Mouse (Mus musculus) CH12F3 (cell line): ENCODE data around the gene Htt.
"Not testable (repeated sequence)": the region's sequence is repeated elsewhere in the genome, so short reads cannot be mapped to it uniquely, and the experiment has no call there.

Experiments used
- in situ Hi-C: fragments of 300-500 bp; cut with MboI; formaldehyde crosslinking; loops from 2 replicates; pipeline ENCODE4 v1.14.3; 2020; ENCODE audit warnings: low sequenced_read_pairs

Htt gene

DNA sequence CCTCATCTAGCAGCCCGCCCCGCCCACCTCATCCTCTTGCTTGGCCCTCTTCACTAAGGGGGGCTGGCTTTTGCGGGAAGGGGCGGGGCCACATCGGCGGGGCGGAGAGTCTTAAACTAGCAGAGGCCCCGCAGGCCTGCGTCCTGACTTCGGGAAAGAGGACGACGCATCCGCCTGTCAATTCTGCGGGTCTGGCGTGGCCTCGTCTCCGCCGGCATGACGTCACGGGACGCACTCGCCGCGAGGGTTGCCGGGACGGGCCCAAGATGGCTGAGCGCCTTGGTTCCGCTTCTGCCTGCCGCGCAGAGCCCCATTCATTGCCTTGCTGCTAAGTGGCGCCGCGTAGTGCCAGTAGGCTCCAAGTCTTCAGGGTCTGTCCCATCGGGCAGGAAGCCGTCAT, at the start of gene Htt:
Gene Htt (plus strand): TSS at position 232 of the 400 bp plus-strand sequence.
- in situ Hi-C loops = no loop called here

DNA sequence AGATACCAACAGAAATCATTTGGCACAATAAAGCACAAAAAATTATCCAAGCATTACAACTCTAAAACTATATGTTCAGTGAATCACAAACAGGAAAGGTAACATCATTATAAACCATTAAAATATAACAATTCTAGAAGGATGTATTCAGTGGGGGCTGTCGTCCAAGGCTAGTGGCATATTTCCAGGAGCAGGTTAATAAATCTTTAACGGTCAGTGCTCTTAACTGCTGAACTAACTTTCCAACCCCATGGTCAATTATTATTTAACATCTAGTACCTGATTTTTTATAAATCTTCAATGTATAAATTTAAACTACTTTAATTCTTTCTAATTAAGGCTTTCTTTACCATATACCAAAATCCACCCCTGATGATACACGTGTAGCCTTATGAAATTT, 47.2 kb upstream of the Htt start:
- in situ Hi-C loops = not testable (repeated sequence)

- in situ Hi-C loops = no loop called here
Observed at GRCm38 (mm10) chr5:34714816-34715215, 46.7 kb upstream of the Htt start.

- in situ Hi-C loops = no loop called here
Observed at GRCm38 (mm10) chr5:34729141-34729540, 32.4 kb upstream of the Htt start.

GRCm38 (mm10) chr5:34730255-34730654, 31.3 kb upstream of the Htt start:
- in situ Hi-C loops = no loop called here

DNA sequence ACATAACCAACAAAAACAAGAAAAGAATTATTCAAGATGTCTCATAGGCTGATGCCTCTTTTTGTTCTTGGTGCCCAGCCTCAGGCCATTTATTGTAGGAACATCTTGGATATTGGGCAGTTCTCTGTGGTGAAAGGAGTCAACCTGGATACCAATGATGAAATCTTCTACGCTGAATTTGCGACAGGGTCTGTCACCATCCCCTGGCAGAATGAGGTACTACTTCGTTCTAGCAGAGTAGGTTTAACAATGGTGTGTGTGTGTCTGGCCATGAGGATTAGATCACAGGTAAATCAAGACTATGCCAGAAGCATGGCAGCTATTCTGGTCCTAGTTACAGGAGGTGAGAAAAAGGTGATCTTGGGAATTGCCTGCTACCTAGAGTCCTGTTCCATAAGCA, 10.1 kb upstream of the Htt start:
- in situ Hi-C loops = no loop called here

- in situ Hi-C loops = no loop called here
Observed at GRCm38 (mm10) chr5:34758762-34759161, 2.8 kb upstream of the Htt start.

DNA sequence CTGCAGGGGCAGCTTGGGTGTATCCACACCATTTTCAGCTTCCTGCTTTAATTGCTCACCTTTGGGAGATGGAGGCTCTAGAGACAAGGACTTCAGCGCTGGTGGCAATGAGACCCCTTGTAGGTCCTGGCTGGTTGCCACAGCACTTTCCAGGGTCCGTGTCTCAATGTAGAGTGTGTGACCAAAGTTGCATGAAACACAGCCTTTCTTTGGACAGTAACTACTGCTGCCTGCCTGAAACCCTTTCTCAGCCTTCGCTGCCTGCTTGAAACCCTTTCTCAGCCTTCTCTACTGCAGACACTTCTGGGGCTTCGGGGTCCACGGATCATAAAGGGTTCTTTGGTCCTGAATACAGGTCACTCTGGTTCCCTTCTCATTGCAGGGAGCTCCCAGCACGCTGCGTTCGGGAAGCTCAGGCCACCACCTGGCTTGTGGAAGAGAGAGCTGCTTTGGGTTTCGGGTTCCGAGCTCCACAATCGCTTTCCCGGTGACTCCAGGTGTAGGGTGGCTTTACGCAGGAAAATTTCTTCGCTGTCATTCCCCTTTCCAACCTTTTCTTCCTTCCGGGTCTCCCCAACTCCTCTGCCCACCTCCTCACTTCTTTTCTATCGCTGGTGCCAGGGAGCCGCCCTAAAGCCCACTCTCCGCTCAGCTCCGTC, 561 bp upstream of the Htt start:
- in situ Hi-C loops = no loop called here

GRCm38 (mm10) chr5:34761934-34762611, 533 bp downstream of the Htt start:
- in situ Hi-C loops = no loop called here

DNA sequence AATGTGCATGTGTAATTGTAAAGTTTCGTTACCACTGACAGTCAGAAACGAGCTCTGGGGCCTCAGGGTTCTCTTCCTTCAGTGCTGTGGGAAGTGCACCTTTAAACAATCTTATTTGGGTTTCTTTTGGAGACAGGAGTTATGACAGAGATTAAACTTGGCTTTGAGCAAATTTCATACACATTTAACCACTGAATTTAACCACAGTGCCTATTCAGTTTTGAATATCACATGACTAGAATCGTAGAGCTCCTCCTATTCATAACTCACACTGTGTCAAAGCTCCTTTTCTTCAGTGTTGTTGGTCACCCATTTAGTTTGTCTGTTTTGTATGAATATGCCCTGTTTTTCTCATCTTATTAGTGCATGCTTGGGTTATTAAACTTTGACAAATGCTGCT, 10.3 kb downstream of the Htt start:
- in situ Hi-C loops = no loop called here

- in situ Hi-C loops = no loop called here
Observed at GRCm38 (mm10) chr5:34772696-34773245, 11.2 kb downstream of the Htt start.

- in situ Hi-C loops = no loop called here
Observed at GRCm38 (mm10) chr5:34773392-34773791, 11.9 kb downstream of the Htt start.

- in situ Hi-C loops = no loop called here
Observed at GRCm38 (mm10) chr5:34785027-34785426, 23.5 kb downstream of the Htt start.

DNA sequence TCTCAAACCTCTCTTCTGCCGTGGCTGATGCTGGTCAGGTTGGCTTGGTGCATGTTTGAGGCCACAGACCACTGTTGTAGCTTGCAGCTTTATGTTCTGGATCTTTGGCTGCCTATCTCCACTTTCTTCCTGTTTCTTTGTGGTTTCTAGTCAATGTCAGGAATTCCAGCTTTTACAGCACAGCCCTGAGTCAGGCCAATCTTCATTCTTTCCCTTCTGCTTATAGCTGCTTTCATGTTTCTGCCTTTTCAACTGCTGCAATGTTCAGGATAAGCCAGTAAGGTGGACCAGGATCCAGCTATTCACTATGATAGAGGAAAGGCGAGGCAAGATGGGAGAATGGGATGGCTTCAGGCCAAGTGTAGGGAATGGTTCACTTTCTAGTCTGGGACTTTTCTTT, 29.6 kb downstream of the Htt start:
- in situ Hi-C loops = no loop called here

DNA sequence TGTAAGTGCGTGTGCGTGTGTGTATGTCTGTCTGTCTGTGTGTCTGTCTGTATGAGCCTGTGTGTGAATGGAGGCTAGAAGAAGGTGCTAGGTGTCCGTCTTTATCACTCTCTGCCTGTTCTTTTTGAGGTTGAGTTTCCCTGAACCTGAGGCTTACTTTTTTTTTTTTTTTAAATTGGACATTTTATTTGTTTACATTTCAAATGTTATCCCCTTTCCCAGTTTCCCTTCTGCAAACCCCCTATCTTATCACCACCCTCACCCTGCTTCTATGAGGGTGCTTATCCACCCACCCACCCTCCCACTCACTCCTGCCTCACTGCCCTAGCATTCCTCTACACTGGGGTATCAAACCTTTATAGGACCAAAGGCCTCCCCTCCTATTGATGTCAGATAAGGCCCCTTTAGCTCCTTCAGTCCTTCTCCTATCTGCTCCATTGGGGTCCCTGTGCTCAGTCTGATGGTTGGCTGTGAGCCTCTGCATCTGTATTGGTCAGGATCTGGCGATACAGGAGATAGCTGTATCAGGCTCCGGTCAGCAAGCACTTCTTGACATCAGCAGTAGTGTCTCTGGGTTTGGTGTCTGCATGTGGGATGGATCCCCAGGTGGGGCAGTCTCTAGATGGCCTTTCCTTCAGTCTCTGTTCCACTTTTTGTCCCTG, 38.9 kb downstream of the Htt start:
- in situ Hi-C loops = no loop called here

DNA sequence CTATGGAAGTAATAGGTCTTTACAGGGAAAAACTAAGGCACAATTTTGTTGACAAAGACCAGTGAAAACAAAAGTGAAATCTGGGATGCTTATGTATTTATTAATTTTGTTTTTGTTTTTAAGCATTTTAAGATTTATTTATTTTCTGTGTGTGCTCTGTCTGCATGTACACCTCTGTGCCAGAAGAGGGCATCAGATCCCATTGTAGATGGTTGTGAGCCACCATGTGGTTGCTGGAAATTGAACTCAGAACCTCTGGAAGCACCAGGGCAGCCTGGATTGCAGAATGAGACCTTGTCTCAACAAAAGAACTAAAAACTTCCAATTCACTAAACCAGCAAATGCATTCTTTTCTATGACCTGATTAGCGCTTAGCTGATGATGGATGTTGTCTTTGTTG, 44.5 kb downstream of the Htt start:
- in situ Hi-C loops = no loop called here

GRCm38 (mm10) chr5:34822431-34823149, 61.0 kb downstream of the Htt start:
- in situ Hi-C loops = no loop called here

DNA sequence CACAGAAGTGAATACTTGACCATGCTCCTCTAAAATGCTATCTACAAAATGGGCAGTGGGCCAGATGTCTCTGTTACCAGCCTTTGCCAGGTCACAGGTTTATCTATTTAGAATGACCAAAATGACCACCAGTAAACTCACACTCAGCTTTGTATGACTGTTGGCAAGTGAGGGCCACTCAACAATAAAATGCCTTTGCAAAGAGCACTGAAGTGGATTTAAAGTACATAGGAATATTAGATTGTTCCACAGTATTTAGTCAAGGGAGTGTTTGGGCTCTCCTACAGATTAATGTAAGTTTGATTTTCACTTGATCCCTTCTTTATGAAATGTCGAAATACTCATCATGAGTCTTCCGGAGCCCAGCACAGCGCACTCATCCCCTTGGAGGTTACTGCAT, 92.5 kb downstream of the Htt start:
- in situ Hi-C loops = no loop called here

DNA sequence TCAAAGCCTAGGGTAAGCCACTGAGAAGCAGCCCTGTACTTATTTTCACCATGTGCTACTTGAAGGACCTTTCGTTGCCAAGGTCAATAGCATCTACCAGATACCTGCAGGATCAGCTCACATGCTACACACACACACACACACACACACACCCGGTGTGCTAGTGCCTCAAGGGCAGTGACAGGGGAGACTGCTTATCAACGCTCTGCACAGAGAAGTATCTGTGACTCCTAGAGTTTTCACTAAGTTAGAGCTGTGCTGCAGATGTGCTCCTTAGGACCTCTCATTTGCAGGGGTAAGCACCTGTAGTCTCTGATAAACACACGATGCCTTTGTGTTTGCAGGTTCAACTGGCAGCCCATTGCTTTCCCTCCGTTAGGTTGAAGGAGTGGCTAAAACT, 103.8 kb downstream of the Htt start:
- in situ Hi-C loops = no loop called here

DNA sequence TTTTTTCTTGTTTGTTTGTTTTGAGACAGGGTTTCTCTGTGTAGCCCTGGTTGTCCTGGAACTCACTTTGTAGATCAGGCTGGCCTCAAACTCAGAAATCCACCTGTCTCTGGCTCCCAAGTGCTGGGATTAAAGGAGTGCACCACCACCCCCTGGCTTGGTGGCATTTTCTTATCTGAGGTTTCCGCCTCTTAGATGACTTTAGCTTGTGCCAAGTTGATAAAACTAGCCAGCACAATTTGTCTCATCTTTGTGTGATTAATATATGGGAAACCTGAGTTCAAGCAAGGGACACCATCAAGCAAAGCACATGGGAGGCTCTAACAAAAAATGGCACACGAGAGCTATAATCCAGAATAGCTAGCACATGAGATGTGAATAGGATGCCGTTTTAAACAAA, 118.8 kb downstream of the Htt start:
- in situ Hi-C loops = not testable (repeated sequence)

DNA sequence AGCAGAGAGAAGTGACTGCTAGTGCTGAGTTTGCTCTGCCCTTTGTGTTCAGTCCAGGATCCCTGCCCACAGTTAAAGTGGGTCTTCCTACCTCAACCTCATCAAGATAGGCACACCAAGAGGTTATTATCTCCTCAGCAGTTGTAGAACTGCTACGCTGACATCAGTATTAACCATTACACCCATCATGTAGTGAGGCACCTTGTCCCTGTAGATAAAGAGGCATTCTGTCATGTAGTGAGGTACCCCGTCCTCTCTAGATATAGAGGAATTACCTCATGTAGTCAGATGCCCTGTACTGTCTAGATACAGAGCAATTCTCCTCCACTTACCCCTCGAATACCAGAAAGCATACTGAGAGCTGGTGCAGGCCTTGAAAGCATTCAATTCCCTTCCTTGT, 119.5 kb downstream of the Htt start:
- in situ Hi-C loops = no loop called here
